Mouse (Mus musculus) intestine, postnatal 0 days (tissue): ENCODE results near the gene Foxred2. TPM values are rescaled to one million over a fixed set of nuclear protein-coding genes. Genes with fewer than 3 reads are reported as not detected.

ENCODE experiments used
- ATAC-seq: fragments of 200-750 bp; cut with Nextera tagmentation; 2 replicates; pipeline ENCODE4 v1.8.0; 2017; ENCODE audit warnings: mild to moderate bottlenecking, moderate TSS enrichment, moderate library complexity
- H3K27ac ChIP-seq: fragments of 300-500 bp; sonication (generic); 2 replicates; pipeline ENCODE4 v1.5.1; 2014; ENCODE audit warnings: mild to moderate bottlenecking, low read depth, low read length, moderate library complexity
- H3K27me3 ChIP-seq: fragments of 300-500 bp; sonication (generic); replicated peaks from 2 replicates; pipeline ENCODE4 v1.6.1; 2014; ENCODE audit warnings: low read length, mixed read lengths; ENCODE audit not compliant: control insufficient read depth, insufficient read depth
- H3K36me3 ChIP-seq: fragments of 300-500 bp; sonication (generic); 2 replicates; pipeline ENCODE4 v1.6.1; 2014; ENCODE audit warnings: mild to moderate bottlenecking, moderate library complexity; ENCODE audit not compliant: control insufficient read depth, insufficient read depth
- H3K4me1 ChIP-seq: fragments of 300-500 bp; sonication (generic); replicated peaks from 2 replicates; pipeline ENCODE4 v1.6.1; 2014; ENCODE audit warnings: antibody characterized with exemption, low read length, mixed read lengths; ENCODE audit not compliant: control insufficient read depth, insufficient read depth
- H3K4me2 ChIP-seq: fragments of 300-500 bp; sonication (generic); replicated peaks from 2 replicates; pipeline ENCODE4 v1.6.1; 2014; ENCODE audit warnings: low read depth, mild to moderate bottlenecking, moderate library complexity
- H3K4me3 ChIP-seq: fragments of 300-500 bp; sonication (generic); 2 replicates; pipeline ENCODE4 v1.5.1; 2014; ENCODE audit warnings: low read depth, low read length
- H3K9ac ChIP-seq: fragments of 300-500 bp; sonication (generic); 2 replicates; pipeline ENCODE4 v1.6.1; 2014; ENCODE audit warnings: mild to moderate bottlenecking, low read depth, low read length
- H3K9me3 ChIP-seq: fragments of 300-500 bp; sonication (generic); 2 replicates; pipeline ENCODE4 v1.6.1; 2016; ENCODE audit warnings: mixed run types; ENCODE audit not compliant: control insufficient read depth
- CTCF ChIP-seq: sonication (generic); IDR thresholded peaks from 2 replicates; pipeline ENCODE4 v1.5.1; 2016; ENCODE audit warnings: low read depth, mild to moderate bottlenecking, control low read depth, antibody characterized with exemption, moderate library complexity
- WGBS: fragments of 180-500 bp; shearing (Covaris S2); extraction: QIAGEN DNeasy Blood & Tissue Kit; methylation state at CpG from one replicate; pipeline ENCODE4 v1.1.7; 2014; 5-methylcytosine and 5-hydroxymethylcytosine counted together
- polyA plus RNA-seq: library from polyadenylated mRNA; unstranded; fragments of >200 nt; fragmentation: Nextera tagmentation; extraction: Ambion mirVana; gene quantifications from 2 replicates; pipeline ENCODE4 v1.2.1, GENCODE M21; 2015

Gene Foxred2
- polyA plus RNA-seq, 1 experiment from 2014 or later: 0.46 TPM

- WGBS: 86% methylated on average over 2 of the region's 2 CpGs
Measured at GRCm38 (mm10) chr15:77954362-77954761, 2.2 kb downstream of the Foxred2 start.

GRCm38 (mm10) chr15:77952921-77953320 lies 3.6 kb downstream of the Foxred2 start:
- Histone ChIP-seq H3K27ac (no peak overlapping the region), H3K4me1 (peaks cover 6% of the 10 kb centered on the region; the same call in 1 of the 2 replicates), H3K9ac (no peak overlapping the region), H3K4me3 (no peak overlapping the region), H3K4me2 (no peak overlapping the region), H3K9me3 (no peaks in the 10 kb centered on the region), H3K27me3 (peaks cover 21% of the 10 kb centered on the region), H3K36me3 (no peaks in the 10 kb centered on the region)
- TF ChIP-seq CTCF: no peak
- no peak for ATAC-seq
- 87% methylated on average over 3 of the region's 3 CpGs for WGBS

More at GRCm38 (mm10) chr15:77954362-77954761, 2.2 kb downstream of the Foxred2 start:
- Histone ChIP-seq H3K4me2 (no peak overlapping the region), H3K27ac (no peak overlapping the region), H3K4me3 (no peak overlapping the region), H3K9ac (no peak overlapping the region), H3K4me1 (peaks cover 6% of the 10 kb centered on the region; the same call in 1 of the 2 replicates), H3K36me3 (peaks cover 13% of the 10 kb centered on the region), H3K27me3 (peaks cover 21% of the 10 kb centered on the region), H3K9me3 (no peaks in the 10 kb centered on the region)
- no peak for TF ChIP-seq CTCF
- ATAC-seq: no peak

GRCm38 (mm10) chr15:77949061-77949460 lies 7.5 kb downstream of the Foxred2 start:
- no peaks in the 10 kb centered on the region for H3K9me3 ChIP-seq
- H3K27me3 ChIP-seq: no peaks in the 10 kb centered on the region; the same call in 1 of the 2 replicates
- H3K9ac ChIP-seq: no peak overlapping the region
- no peak for ATAC-seq
- no peaks in the 10 kb centered on the region for H3K4me1 ChIP-seq
- H3K4me3 ChIP-seq: no peak overlapping the region
- H3K27ac ChIP-seq: no peak overlapping the region
- 89% methylated on average over 7 of the region's 7 CpGs for WGBS
- H3K36me3 ChIP-seq: no peaks in the 10 kb centered on the region
- no peak for TF ChIP-seq CTCF
- H3K4me2 ChIP-seq: no peak overlapping the region

GRCm38 (mm10) chr15:77945711-77946110 lies 10.8 kb downstream of the Foxred2 start:
- H3K4me2 ChIP-seq: no peak overlapping the region
- H3K27me3 ChIP-seq: no peaks in the 10 kb centered on the region
- H3K4me3 ChIP-seq: no peak overlapping the region
- no peak for ATAC-seq
- no peaks in the 10 kb centered on the region for H3K4me1 ChIP-seq
- H3K27ac ChIP-seq: no peak overlapping the region
- TF ChIP-seq CTCF: no peak
- WGBS: 90% methylated on average over 4 of the region's 4 CpGs
- H3K9me3 ChIP-seq: no peaks in the 10 kb centered on the region
- H3K36me3 ChIP-seq: no peaks in the 10 kb centered on the region
- H3K9ac ChIP-seq: no peak overlapping the region

GRCm38 (mm10) chr15:77941563-77941962 lies 15.0 kb downstream of the Foxred2 start:
- Histone ChIP-seq H3K27ac (no peak overlapping the region), H3K9ac (no peak overlapping the region), H3K4me2 (no peak overlapping the region), H3K9me3 (no peaks in the 10 kb centered on the region), H3K4me1 (no peaks in the 10 kb centered on the region), H3K36me3 (no peaks in the 10 kb centered on the region), H3K4me3 (no peak overlapping the region), H3K27me3 (no peaks in the 10 kb centered on the region; the same call in 1 of the 2 replicates)
- no peak for TF ChIP-seq CTCF
- 73% methylated on average over 3 of the region's 3 CpGs for WGBS
- no peak for ATAC-seq

- Histone ChIP-seq H3K4me1 (no peaks in the 10 kb centered on the region), H3K27me3 (no peaks in the 10 kb centered on the region; the same call in 1 of the 2 replicates), H3K4me2 (no peak overlapping the region), H3K9ac (no peak overlapping the region), H3K9me3 (no peaks in the 10 kb centered on the region), H3K4me3 (no peak overlapping the region), H3K36me3 (no peaks in the 10 kb centered on the region), H3K27ac (no peak overlapping the region)
- peak; percentile 63; the same call in 1 of the 2 replicates for ATAC-seq
- TF ChIP-seq CTCF: no peak
- 69% methylated on average over 5 of the region's 5 CpGs for WGBS
Measured at GRCm38 (mm10) chr15:77938516-77938915, 18.0 kb downstream of the Foxred2 start.
